Mouse (Mus musculus): ENCODE data around the gene Ppat.
"Not testable (repeated sequence)": the region's sequence is repeated elsewhere in the genome, so short reads cannot be mapped to it uniquely, and the experiment has no call there.

Ppat gene

DNA sequence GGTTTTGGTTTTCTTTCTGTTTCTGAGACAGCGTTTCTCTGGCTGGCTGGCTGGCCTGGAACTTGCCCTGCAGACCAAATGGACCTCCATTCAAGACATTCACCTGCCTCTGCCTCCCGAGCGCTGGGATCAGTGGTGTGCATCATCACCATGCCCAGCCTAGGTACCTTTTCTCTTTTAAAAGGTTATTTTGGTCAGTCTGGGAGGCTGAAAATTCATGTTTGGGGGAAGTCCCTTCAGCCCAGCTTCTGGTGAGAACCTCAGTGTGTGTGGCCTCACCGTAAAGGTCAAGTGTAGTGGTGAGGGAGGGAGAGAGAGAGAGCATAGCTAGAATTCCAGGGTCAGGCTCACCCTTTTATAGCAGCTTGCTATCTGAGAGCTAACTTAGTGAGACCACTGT, 3.6 kb downstream of the Ppat start:
- DNase-seq (ENCODE audit: extremely low spot score): no peak

DNA sequence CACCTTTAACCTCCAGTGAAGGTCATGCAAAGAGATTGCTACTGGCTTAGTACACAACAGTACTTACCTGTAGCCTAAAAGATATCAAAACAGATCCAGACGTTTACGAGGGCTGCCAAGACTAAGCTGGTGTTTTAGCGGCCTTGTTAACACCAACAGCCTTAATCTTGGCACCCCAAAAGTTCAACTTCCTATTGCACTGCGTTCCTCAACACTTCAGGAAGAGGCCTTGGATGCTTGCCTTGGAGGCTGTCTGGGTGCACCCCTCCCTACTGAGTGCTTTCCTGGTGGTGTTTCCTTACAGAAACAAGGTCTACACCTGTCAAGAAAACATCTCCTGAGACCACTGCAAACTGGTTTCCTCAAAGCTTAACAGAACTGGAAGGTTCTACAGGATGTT, 4.2 kb downstream of the Ppat start:
- no peak for DNase-seq (ENCODE audit: extremely low spot score)

GRCm38 (mm10) chr5:76945678-76946033, 5.7 kb downstream of the Ppat start:
- DNase-seq (ENCODE audit: extremely low spot score): no peak

- no peak for DNase-seq (ENCODE audit: extremely low spot score)
Measured at GRCm38 (mm10) chr5:76944965-76945677, 6.3 kb downstream of the Ppat start.

DNA sequence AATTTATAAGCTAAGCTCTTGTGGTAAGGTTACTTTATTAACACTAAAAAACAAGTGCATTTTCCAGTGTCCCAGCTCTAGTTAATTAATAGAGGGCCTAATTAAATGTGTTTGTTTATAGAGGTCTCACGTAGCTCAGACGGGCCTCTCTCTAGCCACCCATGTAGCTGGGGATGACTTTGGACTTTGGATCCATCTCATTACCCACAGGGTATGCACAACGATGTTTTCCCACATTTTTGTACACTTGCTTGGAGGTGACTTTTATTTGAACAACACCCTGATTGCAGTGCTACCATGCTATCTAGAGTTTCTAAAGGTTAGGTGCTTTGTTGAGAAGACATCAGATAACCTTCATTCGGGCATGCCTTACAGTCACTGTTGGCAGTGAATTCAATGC, 8.9 kb downstream of the Ppat start:
- DNase-seq (ENCODE audit: extremely low spot score): no peak

DNA sequence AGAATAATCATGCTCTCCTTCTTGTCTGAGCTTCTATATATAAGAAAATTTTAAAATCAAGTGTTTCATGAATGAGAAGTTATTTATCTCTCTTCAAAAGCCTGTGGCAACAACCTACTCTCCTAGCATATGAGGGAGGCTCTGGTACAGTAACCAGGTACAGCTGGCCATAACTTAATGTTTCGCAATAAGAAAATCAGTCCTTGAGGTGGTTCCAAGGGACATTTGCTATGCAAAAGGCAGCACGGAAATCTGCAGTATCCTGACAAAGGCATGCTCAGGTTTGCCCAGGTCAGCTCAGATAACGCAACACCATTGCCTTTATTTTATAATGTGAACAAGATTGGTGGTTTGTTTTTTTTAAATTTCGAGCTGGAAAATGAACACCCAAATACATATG, 9.4 kb downstream of the Ppat start:
- no peak for DNase-seq (ENCODE audit: extremely low spot score)

GRCm38 (mm10) chr5:76939717-76940116, 11.7 kb downstream of the Ppat start:
- DNase-seq (ENCODE audit: extremely low spot score): no peak

DNA sequence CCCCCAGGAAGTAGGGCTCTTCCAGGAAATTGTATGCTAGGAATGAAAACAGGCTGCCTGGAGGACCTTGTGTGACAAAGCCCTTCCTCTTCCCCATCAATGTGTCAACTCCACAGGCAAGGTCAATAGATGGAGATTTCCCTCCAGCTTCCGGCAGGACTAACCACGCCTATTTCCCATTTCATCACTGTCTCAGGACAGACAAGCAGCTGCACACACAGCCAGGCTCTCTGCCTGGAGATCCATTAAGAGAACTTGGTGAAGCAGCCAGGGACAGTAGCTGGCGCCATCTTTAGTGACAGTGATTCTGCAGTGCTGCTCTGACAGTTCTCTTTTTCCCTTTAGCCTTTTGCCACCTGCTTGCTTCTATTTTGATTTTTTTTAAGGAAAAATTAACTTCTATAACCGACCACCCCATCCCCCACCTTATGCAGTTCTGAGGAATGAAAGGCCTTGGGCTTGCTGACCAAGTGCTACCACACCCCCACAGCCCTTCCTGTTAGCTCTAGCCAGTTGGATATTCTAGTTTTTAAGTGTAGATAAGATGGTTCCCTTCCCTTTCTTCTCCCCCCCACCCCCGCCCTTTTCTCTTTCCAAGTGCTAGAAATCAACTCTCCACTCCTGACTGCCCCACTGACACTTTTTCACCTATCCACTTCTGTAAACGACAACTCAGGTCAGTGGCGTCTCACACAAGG, 22.0 kb downstream of the Ppat start:
- DNase-seq (ENCODE audit: extremely low spot score): no peak

- no peak for DNase-seq (ENCODE audit: extremely low spot score)
Measured at GRCm38 (mm10) chr5:76928124-76928832, 23.1 kb downstream of the Ppat start.

GRCm38 (mm10) chr5:76924296-76924695, 27.1 kb downstream of the Ppat start:
- no peak for DNase-seq (ENCODE audit: extremely low spot score)

DNA sequence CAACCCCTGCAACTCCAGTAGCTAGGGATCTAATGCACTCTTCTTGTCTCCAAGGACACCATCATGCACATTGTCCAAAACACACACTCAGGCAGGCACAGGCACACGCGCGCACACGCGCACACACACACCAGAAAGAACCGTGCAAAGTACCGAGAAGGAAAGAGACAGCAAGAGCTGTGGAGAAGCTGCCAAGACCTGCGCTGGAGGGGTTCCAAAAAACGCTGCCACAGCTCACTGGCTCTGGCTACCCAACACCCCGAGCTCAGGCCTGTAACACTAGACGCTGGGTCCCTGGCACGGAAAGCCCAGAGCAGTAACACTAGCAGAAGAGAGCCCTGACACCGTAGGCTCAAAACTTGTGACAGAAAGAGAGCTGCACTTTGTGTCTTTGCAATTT, 27.9 kb downstream of the Ppat start:
- DNase-seq (ENCODE audit: extremely low spot score): no peak

DNA sequence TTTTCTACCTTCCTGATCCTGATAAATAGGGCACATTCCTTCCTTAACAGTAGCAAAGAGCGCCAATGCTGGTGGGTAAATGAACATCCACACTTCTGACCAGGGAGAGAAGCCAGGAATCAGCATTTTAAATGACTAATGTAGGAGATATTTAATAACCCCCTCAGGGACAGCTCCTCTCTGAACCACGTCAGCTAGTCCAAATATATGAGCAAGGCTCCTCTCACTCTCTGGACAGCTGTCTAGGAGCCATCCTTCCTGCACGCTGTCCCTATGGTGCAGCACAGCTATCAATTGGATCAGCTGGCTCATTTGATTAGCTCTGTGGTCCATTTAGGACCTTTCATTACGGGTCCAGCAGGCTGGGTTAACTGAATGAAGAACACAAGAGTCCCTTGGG, 28.5 kb downstream of the Ppat start:
- no peak for DNase-seq (ENCODE audit: extremely low spot score)

DNA sequence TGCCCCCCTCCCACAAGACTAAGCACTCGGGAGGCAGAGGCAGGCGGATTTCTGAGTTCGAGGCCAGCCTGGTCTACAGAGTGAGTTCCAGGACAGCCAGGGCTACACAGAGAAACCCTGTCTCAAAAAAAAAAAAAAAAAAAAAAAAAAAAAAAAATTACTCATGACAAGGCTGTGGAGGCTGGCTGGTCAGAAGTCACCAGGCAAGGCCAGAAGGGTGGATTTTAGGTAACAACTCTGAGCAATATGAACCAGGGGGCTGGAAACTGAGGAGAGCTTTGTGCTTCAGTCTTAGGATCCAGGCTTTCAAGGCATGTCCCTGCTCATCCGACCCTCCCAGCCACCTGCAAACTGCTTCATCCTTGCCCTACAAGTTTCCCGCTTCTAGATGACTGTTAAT, 38.9 kb downstream of the Ppat start:
- not testable (repeated sequence) for DNase-seq (ENCODE audit: extremely low spot score)

DNA sequence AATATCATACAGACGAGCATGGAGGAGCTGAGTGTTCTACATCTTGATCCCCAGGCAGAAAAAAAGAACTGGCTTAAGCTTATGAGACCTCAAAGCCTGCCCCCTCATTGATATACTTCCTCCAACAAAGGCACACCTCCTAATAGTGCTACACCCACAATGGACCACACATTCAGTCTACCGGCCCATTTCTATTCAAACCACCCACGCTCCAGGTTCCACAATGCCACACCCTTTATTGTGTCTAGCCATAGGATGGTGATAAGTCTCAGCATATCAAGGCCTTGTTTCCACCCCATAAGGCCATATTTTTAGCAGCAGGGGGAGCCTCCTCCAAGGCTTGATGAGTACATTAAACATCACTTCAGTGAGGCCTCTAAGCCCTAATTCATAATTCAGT, 40.6 kb downstream of the Ppat start:
- no peak for DNase-seq (ENCODE audit: extremely low spot score)

- peak; percentile 8 for DNase-seq (ENCODE audit: extremely low spot score)
Measured at GRCm38 (mm10) chr5:76906155-76906499, 45.3 kb downstream of the Ppat start.

GRCm38 (mm10) chr5:76905405-76906154, 45.8 kb downstream of the Ppat start, which contains the start of gene Aasdh:
Gene Aasdh (minus strand): TSS chr5:76905514.
- peak; percentile 100 for DNase-seq (ENCODE audit: extremely low spot score)

DNA sequence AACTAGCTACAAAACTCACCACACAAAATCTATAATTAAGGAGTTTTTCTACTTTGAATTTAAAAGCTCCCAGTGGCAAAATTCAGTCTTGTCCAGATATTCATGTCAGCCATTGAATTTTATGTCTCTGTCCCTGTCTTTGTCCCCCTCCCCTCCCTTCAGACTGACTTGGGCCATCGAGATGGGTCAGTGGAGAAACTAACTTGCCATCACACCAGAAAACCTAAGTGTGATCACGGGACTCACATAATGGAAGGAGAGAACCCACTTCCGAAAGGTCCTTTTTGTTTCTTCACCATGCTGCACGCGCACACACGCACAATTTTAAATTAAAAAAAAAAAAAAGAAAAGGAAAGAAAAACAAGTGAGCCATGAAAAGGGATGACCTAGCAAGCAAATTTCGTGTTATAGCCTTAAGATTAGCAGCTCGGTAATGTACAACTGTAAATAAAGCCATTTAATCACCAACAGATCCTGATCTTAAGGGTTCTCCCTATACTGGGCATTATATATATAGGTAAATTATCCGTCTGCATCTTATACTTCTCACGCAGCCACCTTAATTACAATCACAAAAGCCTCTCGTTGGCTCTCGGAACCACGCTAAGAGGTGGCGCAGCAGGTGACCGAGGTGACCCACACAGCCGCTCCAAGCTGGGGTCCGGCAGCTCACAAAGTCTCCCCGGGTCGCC, 46.5 kb downstream of the Ppat start:
- peak; percentile 14 for DNase-seq (ENCODE audit: extremely low spot score)

- no peak for DNase-seq (ENCODE audit: extremely low spot score)
Measured at GRCm38 (mm10) chr5:76902131-76902530, 49.2 kb downstream of the Ppat start.

- DNase-seq (ENCODE audit: extremely low spot score): no peak
Measured at GRCm38 (mm10) chr5:76893084-76893483, 58.3 kb downstream of the Ppat start.

- DNase-seq (ENCODE audit: extremely low spot score): no peak
Measured at GRCm38 (mm10) chr5:76892608-76893007, 58.8 kb downstream of the Ppat start.

- no peak for DNase-seq (ENCODE audit: extremely low spot score)
Measured at GRCm38 (mm10) chr5:76887011-76887410, 64.4 kb downstream of the Ppat start.

DNA sequence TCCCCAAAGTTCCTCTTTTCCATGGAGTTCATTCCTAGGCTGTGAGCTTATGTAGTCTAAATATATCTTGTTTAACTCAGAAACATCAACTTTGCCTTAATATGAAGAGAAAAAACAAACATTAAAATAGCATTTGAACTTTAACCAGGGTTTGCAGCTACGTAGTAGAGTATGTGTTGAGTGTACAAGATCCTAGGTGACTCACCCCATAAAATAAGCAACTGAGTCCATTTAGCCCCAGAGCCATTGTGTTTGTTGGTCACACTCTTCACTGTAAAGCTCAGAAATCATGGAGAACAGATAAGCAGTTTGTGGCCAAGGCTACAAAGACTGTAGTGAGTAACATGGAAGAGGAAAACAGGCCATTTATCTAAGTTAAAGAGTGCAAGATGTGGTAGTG, 67.3 kb downstream of the Ppat start:
- no peak for DNase-seq (ENCODE audit: extremely low spot score)
